Mouse (Mus musculus) liver (tissue): ENCODE results near the gene Prkaa1.
"Not testable (repeated sequence)": the region's sequence is repeated elsewhere in the genome, so short reads cannot be mapped to it uniquely, and the experiment has no call there.

Experiments used
- DNase-seq: peaks from one replicate; pipeline ENCODE4 v3.0.0-alpha.2; 2020; ENCODE audit warnings: mixed read lengths

Prkaa1 gene

GRCm38 (mm10) chr15:5130887-5131668 lies 12.6 kb upstream of the Prkaa1 start:
- not testable (repeated sequence) for DNase-seq

DNA sequence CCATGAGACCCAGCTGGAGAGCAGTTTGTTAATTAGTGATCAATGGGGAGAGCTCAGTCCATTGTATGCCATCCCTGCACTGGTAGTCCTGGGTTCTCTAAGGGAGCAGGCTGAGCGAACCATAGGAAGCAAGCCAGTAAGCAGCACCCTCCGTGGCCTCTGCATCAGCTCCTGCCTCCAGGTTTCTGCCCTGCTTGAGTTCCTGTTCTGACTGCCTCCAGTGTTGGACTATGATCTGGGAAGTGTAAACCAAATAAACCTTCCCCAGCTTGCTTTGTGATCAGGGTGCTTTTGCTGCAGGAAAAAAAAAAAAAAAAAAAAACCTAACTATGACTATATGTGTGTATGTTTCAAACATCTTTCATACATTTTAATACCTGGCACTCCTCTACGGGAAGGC lies 10.4 kb upstream of the Prkaa1 start:
- DNase-seq, result no peak

DNA sequence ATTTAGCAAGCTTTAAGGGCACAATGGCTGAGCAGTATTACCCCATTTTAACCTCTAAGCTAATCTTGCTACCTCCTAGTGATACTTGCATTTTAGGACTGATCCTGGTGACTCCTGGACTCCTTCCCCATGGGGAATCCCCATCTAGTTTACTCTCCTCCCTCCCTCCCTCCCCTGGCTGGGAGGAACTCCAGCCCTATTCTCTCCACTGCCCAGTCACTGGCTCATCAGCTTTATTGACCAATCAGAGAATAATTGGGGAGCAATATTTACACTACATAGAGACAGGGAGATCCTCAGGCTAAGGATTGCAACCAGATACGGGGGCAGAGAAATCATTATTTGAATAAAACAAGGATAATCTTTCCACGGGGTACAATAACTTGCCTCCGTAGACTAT lies 9.5 kb upstream of the Prkaa1 start:
- DNase-seq, result no peak

DNA sequence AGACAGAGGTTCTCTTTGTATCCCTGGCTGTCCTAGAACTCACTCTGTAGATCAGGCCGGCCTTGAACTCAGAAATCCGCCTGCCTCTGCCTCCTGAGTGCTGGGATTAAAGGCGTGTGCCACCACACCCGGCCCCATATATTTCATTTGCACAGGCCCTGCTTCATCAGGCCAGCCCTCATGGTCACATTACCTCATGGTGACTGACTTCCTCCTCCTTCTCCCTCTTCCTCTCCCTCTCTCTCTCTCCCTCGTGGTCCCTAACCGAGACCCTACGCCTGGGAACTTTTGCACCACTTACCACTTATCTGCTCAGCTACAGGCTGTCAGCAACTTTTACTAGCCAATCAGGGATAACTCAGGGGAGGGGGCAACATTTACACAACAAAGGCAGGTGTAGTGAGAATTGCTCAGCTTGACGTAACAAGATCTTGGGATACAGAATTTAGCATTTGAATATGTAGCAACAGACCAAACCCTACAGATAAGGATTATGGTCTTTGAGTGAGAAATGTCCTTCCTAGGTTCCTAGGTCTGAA lies 8.6 kb upstream of the Prkaa1 start:
- no peak for DNase-seq

DNA sequence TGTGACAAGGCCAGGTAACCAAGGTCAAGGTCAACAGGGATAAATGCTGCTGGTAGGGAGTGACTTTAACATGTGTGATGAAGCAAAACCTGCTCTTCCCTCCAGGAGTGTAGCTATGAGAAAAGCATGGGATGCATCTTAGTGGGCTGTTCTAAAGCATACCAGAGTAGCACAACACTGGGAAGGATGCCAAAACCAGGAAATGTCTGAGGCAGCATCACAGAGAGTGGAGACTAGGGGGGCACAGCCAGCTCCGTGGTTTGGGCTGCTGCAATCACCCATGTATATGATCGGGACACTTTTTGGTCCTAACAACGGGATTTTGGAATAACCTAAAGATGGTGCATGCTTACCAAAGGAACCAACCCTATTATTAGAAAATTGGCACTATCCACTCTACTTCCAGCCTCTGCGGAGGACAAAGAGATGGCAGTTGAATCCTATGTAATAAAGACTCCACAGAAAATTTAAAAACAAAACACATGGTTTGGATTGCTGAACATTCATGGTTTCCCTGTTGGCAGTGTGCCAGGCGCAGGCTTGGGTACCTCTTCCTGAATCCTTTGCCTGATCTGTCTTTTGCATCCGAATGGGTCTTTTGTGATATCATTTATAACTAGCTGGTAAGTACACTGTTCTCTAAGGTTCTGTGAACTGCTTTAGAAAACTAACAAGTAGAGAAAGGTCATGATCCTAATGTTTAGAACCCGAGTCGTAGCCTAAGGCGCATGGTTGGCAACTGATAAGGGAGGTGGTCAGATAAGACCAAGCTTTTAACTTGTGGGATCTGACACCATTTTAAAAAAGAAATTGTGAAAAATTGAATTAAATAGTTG lies 5.4 kb upstream of the Prkaa1 start:
- DNase-seq, result peak; percentile 71

GRCm38 (mm10) chr15:5139366-5139765 lies 4.3 kb upstream of the Prkaa1 start:
- DNase-seq, result no peak

DNA sequence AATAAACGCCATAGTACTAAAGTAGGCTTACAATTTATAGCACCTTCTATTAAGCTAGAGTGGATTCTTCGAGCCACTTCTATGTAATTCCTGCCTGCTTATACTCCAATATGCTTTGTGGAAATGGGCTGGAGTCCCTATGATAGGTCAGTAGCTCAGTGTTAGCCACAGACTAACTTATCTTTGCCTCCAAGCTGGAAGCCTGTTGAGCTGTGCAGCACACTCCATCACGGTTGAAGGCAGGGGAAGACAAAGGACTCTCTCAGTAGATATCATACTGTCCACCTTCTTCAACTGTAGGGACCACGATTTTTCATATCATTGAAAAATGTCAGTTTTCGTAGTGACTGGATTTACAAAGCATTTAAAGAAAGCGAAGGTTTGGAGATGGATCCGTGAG lies 3.8 kb upstream of the Prkaa1 start:
- peak; percentile 75 for DNase-seq

DNA sequence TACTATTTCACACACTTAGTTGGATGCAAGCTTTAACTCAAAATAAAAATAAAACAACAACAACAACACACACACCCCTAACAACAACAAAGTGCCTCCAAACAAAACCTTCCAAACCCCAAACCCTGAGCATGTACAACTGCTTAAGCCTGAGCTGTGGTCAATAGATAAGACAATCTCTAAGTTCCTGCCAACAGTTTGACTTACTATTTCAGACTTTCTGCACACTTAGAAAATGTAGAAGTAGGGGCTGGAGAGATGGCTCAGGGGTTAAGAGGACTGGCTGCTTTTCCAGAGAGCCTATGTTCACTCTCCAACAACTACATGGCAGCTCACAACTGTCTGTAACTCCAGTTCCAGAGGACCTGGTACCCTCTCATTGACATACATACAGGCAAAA lies 3.3 kb upstream of the Prkaa1 start:
- DNase-seq, result peak; percentile 31

DNA sequence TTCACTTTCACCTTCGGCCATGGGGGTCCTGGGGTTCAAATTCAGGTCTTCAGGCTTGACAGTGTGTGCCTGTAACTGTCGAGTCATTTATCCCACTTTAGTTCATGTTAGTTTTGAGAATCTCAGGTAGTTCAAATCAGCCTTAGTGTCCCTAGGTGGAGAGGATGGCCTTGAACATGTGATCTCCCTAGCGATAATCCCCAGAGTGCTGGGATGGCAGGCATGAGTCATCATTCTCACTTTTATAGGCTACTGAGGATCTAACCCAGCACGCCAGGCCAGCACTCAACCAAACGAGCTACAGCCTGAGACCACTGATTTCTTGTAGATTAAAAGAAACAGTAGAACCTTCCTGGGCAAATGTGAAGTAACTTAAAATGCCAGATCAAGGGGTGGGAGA lies 1.6 kb upstream of the Prkaa1 start:
- peak; percentile 68 for DNase-seq

GRCm38 (mm10) chr15:5142714-5143113 lies 947 bp upstream of the Prkaa1 start:
- no peak for DNase-seq

DNA sequence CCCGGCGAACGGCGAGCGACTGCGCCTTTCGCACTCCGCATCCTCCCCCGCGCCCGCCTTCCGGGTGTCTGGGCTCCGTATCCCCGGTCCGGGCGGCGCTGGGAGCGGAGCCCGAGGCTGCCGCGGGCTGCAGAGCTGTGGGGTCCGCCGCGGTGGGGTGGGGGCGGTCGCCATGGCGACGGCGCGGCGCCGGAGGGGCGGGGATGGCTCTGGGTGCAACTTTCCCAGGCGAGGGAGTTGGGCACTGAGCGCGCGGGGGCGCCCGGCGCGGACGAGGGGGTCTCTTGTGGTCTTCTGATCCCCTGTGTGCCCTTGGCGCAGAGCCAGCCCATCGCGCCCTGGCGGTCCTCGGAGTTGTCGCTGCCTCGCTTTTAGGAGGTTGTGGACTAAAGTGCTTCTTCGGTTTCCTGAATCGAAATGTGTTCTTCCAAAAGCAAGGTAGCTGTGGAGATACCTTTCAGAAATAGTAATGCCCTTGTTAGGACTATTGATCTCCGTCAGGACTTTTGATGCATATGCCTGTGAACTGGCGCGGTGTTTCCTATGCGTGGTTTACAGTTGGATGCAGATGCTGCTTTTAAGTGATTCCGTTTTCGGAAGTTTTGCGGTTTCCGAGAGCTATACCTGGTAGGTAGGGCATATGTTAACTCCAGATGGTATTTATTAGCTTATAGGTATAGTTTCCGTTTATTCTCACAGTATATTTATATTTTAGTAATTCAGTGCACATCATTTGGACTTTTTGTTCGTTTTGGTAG lies 539 bp downstream of the Prkaa1 start:
- DNase-seq, result peak; percentile 73

DNA sequence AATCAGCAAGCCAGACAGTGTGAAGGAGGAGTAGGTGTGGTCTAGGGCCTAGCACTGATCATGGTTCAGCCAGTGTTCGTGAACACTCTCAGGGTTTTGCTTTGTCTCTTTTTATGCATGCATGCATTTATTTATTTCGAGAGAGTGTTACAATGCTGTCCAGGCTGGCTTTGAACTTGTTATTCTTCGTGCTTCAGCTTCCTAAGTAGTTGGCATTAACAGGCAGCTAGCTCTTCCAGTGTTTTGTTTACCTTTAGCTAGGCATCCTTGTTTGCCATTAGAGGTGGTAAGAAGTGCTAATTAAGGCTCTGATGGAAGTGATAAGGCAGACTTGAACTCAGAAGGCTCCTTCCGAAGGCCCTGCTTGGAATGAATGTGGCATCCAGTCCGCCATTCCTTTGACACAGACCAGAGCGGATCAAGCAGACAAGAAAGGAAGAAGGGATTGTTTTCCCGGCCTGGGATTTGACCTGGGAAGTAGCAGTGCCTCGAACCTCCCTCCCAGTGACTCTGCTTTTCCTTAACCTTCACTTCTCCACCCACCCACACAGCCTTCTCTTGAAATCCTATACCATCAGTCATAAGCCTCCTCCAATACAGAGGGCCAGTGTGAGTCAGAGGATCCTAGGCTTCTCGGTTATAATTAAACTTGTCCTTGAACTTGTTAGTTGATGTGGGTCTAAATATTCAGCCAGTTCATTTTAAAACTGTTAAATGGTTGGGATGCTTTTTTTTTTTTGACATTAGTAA lies 1.7 kb downstream of the Prkaa1 start:
- no peak for DNase-seq

GRCm38 (mm10) chr15:5149187-5149586 lies 5.5 kb downstream of the Prkaa1 start:
- DNase-seq, result no peak

DNA sequence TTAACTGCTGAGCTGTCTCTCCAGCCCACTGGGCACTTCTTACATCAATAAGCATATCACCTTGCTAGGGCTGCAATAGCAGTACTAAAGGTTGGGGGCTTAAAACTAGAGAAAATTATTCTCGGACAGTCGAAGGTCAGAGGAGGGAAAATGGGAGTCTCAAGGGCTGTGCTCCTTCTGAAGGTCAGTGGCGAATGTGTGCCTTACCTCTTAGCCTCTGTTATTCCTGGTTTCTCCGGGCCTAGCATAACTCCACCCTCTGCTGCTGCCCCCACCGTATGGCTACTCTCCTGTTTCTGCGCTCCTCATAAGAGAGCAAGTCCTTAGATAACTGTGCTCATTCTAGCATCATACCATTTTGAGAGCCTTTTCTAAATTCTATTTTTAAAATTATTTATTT lies 8.5 kb downstream of the Prkaa1 start:
- DNase-seq, result no peak

GRCm38 (mm10) chr15:5154621-5155020 lies 11.0 kb downstream of the Prkaa1 start:
- no peak for DNase-seq

DNA sequence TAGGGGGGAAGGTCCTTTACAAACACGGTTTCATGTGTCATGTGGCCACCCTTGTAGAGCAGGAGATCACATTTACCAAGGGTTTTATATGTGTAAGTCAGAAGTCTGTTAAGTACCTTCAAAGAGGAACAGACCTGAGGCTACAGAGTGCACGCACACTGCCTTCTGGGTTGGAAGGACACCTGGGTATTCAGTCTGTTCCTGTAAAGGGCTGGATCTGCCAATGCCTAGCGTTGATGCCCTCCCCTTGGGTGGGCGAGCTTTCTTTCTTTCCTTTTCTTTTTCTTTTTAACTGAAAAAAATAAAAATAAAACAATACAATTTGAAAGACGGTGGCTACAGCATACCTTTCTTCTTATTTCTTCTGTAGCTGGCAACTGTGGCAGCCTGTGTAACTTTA lies 11.4 kb downstream of the Prkaa1 start:
- no peak for DNase-seq

DNA sequence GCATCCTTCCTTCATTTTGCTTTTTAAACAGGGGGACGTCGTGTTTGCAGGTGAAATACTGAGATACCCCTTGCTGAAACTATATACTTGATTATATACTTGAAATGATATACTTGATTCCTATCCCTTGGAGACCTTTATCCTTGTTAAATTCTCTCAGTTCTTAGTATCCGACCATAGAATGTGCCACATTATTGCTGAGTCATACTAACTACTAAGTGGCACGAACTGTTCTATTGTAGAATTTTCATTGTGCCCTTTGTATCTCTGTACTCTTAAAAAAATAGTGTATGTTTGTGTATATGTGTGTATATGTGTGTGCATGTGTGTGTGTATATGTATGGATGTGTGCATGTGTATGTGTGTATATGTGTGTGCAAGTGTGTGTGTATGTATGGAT lies 12.7 kb downstream of the Prkaa1 start:
- DNase-seq, result no peak

DNA sequence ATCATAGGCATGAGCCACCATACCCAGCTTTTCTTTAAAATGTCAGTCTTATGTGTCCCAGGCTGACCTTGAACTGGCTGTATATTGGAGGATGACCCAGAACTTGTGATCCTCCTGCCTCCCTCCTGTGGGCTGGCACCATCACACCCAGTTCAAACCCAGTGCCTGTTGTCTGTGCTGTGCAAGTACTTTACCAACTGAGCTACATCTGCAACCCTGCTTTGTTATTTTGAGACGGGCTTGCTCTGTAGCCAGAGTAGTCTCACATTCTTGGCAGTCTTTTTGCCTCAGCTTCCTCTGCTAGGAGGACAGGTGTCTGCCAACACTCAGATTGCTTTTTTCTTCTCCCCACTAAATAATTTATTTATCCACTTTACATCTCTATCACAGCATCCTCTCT lies 13.7 kb downstream of the Prkaa1 start:
- DNase-seq, result no peak

DNA sequence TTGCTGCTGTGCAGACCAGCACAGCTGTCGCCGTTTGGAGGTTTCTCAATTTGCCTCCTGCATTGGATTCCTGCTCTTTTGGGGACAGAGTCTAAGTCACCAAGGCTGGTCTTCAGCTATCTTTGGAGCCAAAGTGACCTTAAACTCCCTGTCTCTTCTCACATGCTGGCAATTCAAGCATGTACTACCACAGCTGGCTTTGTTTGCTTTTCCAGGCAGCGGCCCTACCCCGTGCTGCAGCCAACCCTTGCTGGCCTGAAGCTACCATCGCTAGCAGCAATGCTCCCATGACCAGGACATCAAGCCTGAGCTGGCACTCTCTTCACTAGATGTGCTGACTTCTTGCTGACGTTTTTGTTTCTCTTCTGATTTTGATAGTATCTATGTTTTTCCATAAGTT lies 15.2 kb downstream of the Prkaa1 start:
- no peak for DNase-seq

- no peak for DNase-seq
Measured at GRCm38 (mm10) chr15:5165121-5165773, 21.6 kb downstream of the Prkaa1 start.

GRCm38 (mm10) chr15:5173217-5173820 lies 29.7 kb downstream of the Prkaa1 start:
- DNase-seq, result no peak
